Mouse (Mus musculus) kidney, embryonic 14.5 days (tissue): Measurements from ENCODE around the gene Gm21190. TPM values are rescaled to one million over a fixed set of nuclear protein-coding genes. Genes with fewer than 3 reads are reported as not detected.
A peak's percentile ranks its signal among the peaks of the same experiment; 100 is the strongest.
"Not testable (repeated sequence)": the region's sequence is repeated elsewhere in the genome, so short reads cannot be mapped to it uniquely, and the experiment has no call there.

Source experiments
- ATAC-seq: fragments of 200-750 bp; cut with Nextera tagmentation; 2 replicates; pipeline ENCODE4 v1.8.0; 2017; ENCODE audit warnings: moderate number of reproducible peaks, mild to moderate bottlenecking, moderate TSS enrichment, moderate library complexity; ENCODE audit not compliant: low FRiP score, low TSS enrichment
- H3K27ac ChIP-seq: fragments of 300-500 bp; sonication (generic); 2 replicates; pipeline ENCODE4 v1.5.1; 2014; ENCODE audit warnings: low read depth, mild to moderate bottlenecking, low read length, moderate library complexity, mixed read lengths
- H3K27me3 ChIP-seq: fragments of 300-500 bp; sonication (generic); 2 replicates; pipeline ENCODE4 v1.6.1; 2014; ENCODE audit warnings: mild to moderate bottlenecking, low read length; ENCODE audit not compliant: control insufficient read depth, insufficient read depth
- H3K36me3 ChIP-seq: fragments of 300-500 bp; sonication (generic); 2 replicates; pipeline ENCODE4 v1.6.1; 2014; ENCODE audit warnings: low read length, mixed read lengths; ENCODE audit not compliant: control insufficient read depth, insufficient read depth
- H3K4me1 ChIP-seq: fragments of 300-500 bp; sonication (generic); 2 replicates; pipeline ENCODE4 v1.6.1; 2014; ENCODE audit warnings: low read length, mixed read lengths; ENCODE audit not compliant: control insufficient read depth, insufficient read depth
- H3K4me2 ChIP-seq: fragments of 300-500 bp; sonication (generic); replicated peaks from 2 replicates; pipeline ENCODE4 v1.6.1; 2014; ENCODE audit warnings: low read depth, mild to moderate bottlenecking, low read length
- H3K4me3 ChIP-seq: fragments of 300-500 bp; sonication (generic); 2 replicates; pipeline ENCODE4 v1.5.1; 2014; ENCODE audit warnings: mild to moderate bottlenecking, low read length
- H3K9ac ChIP-seq: fragments of 300-500 bp; sonication (generic); 2 replicates; pipeline ENCODE4 v1.6.1; 2014; ENCODE audit warnings: low read depth, mild to moderate bottlenecking, low read length, moderate library complexity
- H3K9me3 ChIP-seq: fragments of 300-500 bp; sonication (generic); 2 replicates; pipeline ENCODE4 v1.6.1; 2016; ENCODE audit warnings: low read length; ENCODE audit not compliant: control insufficient read depth
- WGBS: fragments of 180-500 bp; shearing (Covaris S2); extraction: QIAGEN DNeasy Blood & Tissue Kit; methylation state at CpG from one replicate; pipeline ENCODE4 v1.1.7; 2014; 5-methylcytosine and 5-hydroxymethylcytosine counted together
- polyA plus RNA-seq: library from polyadenylated mRNA; unstranded; fragments of >200 nt; fragmentation: Nextera tagmentation; extraction: Ambion mirVana; gene quantifications from 2 replicates; pipeline ENCODE4 v1.2.1, GENCODE M21; 2014

Gm21190 gene
- polyA plus RNA-seq, 1 experiment from 2014 or later, result not detected

GRCm38 (mm10) chr5:15522028-15522427, 7.0 kb downstream of the Gm21190 start:
- not testable (repeated sequence) for H3K4me1 ChIP-seq, H3K9me3 ChIP-seq, H3K27me3 ChIP-seq, H3K9ac ChIP-seq, H3K36me3 ChIP-seq, H3K4me2 ChIP-seq, ATAC-seq, H3K4me3 ChIP-seq, H3K27ac ChIP-seq
- WGBS, result 43% methylated on average over 2 of the region's 2 CpGs

DNA sequence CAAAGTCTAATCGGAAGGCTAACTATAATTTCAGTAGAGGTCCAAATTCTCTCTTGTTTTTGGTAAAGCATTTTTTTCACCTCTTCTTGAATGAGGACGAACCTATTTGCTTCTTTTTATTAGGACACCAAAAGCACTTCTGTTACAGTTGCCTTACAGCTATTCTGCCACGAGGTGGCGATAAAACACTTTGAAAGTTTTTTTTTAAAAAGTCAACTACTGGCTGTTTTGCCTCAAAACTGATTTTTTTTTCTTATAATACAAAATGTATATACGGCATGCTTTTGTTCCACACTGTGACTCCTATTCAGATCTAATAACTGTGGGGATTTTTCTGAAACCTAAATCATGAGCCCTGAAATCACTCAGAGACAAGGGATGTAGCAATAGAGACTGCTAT, 8.6 kb downstream of the Gm21190 start:
- H3K4me1 ChIP-seq, H3K4me3 ChIP-seq, H3K9me3 ChIP-seq, ATAC-seq, H3K27me3 ChIP-seq, H3K4me2 ChIP-seq, H3K9ac ChIP-seq, H3K27ac ChIP-seq, H3K36me3 ChIP-seq: not testable (repeated sequence)
- 27% methylated on average over 5 of the region's 5 CpGs for WGBS

DNA sequence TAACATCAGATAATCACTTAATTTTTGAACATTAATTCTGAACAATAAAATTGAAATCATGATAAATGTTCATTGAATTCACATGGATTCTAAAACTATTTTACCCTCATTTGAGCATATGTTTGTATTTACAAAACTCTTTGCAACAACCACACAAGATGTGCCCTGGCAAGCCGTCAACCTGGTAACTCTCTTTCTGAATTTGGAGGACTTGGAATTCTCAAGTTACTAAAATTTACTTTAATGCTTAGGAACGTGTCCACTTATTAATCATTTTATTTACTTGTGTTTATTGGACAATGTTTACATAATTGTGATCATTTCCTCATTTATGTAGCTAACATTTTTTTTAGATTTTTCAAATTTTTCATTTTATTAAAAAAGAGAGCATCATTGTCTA, 11.9 kb downstream of the Gm21190 start:
- H3K36me3 ChIP-seq, ATAC-seq, H3K27ac ChIP-seq, H3K9me3 ChIP-seq, H3K4me3 ChIP-seq, H3K4me1 ChIP-seq, H3K27me3 ChIP-seq, H3K4me2 ChIP-seq, H3K9ac ChIP-seq: not testable (repeated sequence)
- 82% methylated on average over 2 of the region's 2 CpGs for WGBS

- not testable (repeated sequence) for H3K4me3 ChIP-seq, ATAC-seq
- whole genome bisulfite sequencing, result 70% methylated on average over 3 of the region's 3 CpGs
Measured at GRCm38 (mm10) chr5:15512236-15512635, 16.8 kb downstream of the Gm21190 start.

DNA sequence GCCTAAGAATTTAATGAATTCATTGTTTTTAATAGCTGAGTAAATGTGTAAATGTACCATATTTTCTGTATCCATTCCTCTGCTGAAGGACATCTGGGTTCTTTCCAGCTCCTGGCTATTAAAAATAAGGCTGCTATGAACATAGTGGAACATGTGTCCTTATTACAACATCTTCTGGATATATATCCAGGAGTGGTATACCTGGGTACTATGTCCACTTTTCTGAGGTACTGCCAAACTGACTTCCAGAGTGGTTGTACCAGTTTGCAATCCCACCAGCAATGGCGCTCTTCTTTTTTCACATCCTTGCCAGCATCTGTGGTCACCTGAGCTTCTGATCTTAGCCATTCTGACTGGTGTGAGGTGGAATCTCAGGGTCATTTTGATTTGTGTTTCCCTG, 19.1 kb downstream of the Gm21190 start:
- WGBS, result 85% methylated on average over 1 of the region's 1 CpGs
- H3K36me3 ChIP-seq, H3K27me3 ChIP-seq, ATAC-seq, H3K4me3 ChIP-seq, H3K4me2 ChIP-seq, H3K27ac ChIP-seq, H3K4me1 ChIP-seq, H3K9ac ChIP-seq: not testable (repeated sequence)
- peaks cover 13% of the 10 kb centered on the region for H3K9me3 ChIP-seq

More at GRCm38 (mm10) chr5:15512236-15512635, 16.8 kb downstream of the Gm21190 start:
- H3K4me2 ChIP-seq, H3K36me3 ChIP-seq, H3K9ac ChIP-seq, H3K4me1 ChIP-seq, H3K27ac ChIP-seq, H3K27me3 ChIP-seq: not testable (repeated sequence)
- H3K9me3 ChIP-seq, result peaks cover 13% of the 10 kb centered on the region

GRCm38 (mm10) chr5:15508460-15509451, 20.3 kb downstream of the Gm21190 start:
- 65% methylated on average over 6 of the region's 6 CpGs for WGBS
- not testable (repeated sequence) for H3K4me3 ChIP-seq, H3K4me2 ChIP-seq, H3K9ac ChIP-seq, H3K4me1 ChIP-seq, H3K27ac ChIP-seq, H3K36me3 ChIP-seq, ATAC-seq, H3K27me3 ChIP-seq
- peaks cover 13% of the 10 kb centered on the region for H3K9me3 ChIP-seq

DNA sequence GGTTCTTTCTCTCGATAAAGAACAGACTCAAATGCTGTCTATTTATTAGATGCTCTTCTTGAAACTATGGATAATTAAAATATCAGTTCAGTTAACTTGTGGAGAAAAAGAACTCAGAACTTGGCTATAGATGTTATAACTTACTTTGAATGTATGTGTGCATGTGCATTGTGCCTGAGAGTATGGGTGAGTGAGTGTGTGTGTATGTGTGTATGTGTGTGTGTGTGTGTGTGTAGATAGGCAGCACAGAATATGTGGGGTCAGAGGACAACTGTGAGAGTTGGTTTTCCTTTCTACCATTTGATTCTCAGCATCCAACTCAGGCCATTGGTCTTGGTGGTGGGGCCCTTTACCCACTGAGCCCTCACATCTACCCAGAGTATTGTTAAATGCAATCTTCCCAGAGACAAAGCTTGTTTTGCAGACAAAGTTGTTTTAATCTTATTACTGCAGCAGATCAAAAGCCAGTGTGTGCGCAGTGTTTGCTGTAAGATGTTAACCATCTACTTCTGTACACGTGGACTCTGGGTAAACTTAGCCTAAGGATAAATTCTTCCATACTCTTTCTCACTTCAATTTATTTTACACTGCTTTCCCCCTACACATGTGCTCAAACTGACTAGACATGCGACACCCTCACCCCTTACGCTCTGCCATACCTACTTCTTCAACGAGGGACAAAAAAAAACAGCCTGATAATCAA, 21.1 kb downstream of the Gm21190 start:
- peaks cover 10% of the 10 kb centered on the region for H3K9me3 ChIP-seq
- 65% methylated on average over 6 of the region's 6 CpGs for WGBS
- H3K27ac ChIP-seq, H3K36me3 ChIP-seq, H3K9ac ChIP-seq, H3K4me2 ChIP-seq, H3K4me1 ChIP-seq, H3K4me3 ChIP-seq, H3K27me3 ChIP-seq: not testable (repeated sequence)
- ATAC-seq, result peak; percentile 72; the same call in 1 of the 2 replicates

- H3K4me3 ChIP-seq, result no peak overlapping the region
- no peak overlapping the region for H3K27ac ChIP-seq
- no peak overlapping the region for H3K9ac ChIP-seq
- H3K9me3 ChIP-seq, result peaks cover 10% of the 10 kb centered on the region
- no peaks in the 10 kb centered on the region for H3K36me3 ChIP-seq
- ATAC-seq, result peak; percentile 62; the same call in 1 of the 2 replicates
- no peaks in the 10 kb centered on the region for H3K27me3 ChIP-seq
- no peak overlapping the region for H3K4me2 ChIP-seq
- 76% methylated on average over 3 of the region's 3 CpGs for WGBS
- H3K4me1 ChIP-seq, result no peaks in the 10 kb centered on the region
Measured at GRCm38 (mm10) chr5:15507309-15507619, 21.8 kb downstream of the Gm21190 start.
